Mouse (Mus musculus): Measurements from ENCODE around the gene Lbp. TPM values are rescaled to one million over a fixed set of nuclear protein-coding genes. Genes with fewer than 3 reads are reported as not detected.
A peak's percentile ranks its signal among the peaks of the same experiment; 100 is the strongest.

The Lbp gene
- total and polyA plus RNA-seq, 2 experiments from 2014 or later: 4.7 to 8.0 TPM

DNA sequence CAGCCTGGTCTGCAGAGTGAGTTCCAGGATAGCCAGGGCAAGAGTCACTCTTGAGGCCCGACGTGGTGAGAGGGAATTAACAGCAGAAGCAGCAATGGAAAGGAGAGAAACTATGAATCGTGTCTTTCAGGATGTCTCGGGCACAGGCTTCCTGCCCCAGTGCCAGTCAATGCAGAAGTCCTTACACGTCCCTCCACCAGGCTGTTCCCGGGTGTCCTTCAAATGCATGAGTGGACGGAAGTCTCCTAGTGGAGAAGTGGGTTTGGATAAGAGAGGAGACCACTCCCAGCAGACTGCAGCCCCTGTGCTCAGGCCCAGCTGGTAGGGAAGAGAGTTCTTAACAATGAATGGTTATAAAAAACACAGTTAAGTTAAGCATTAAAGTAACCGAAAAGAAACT, 62.0 kb downstream of the Lbp start:
- ATAC-seq (no peak), DNase-seq (no peak)
- no peak for TF ChIP-seq CTCF (IDR thresholded peaks at IDR 0.05; ENCODE audit: low read depth)
- Histone ChIP-seq H3K27me3 (ENCODE audit: insufficient read depth, low read length) (no peaks in the 10 kb centered on the region), H3K4me2 (ENCODE audit: low read depth) (no peak overlapping the region), H3K27ac (ENCODE audit: low read depth, low read length) (no peak overlapping the region), H3K36me3 (ENCODE audit: insufficient read depth) (no peaks in the 10 kb centered on the region), H3K4me3 (ENCODE audit: low read depth, low read length) (no peak overlapping the region), H3K9me3 (ENCODE audit: low read length) (no peaks in the 10 kb centered on the region), H3K9ac (no peak overlapping the region), H3K4me1 (ENCODE audit: insufficient read depth) (no peaks in the 10 kb centered on the region)
- WGBS: 91% methylated on average over 8 of the region's 8 CpGs

- ATAC-seq: no peak
- H3K36me3 ChIP-seq (ENCODE audit: insufficient read depth): no peaks in the 10 kb centered on the region
- no peaks in the 10 kb centered on the region for H3K9me3 ChIP-seq (ENCODE audit: low read length)
- no peak overlapping the region for H3K4me3 ChIP-seq (ENCODE audit: low read depth, low read length)
- no peak overlapping the region for H3K9ac ChIP-seq
- no peaks in the 10 kb centered on the region for H3K27me3 ChIP-seq (ENCODE audit: insufficient read depth, low read length)
- H3K4me1 ChIP-seq (ENCODE audit: insufficient read depth): no peaks in the 10 kb centered on the region
- WGBS: 89% methylated on average over 3 of the region's 3 CpGs
- no peak for TF ChIP-seq CTCF (IDR thresholded peaks at IDR 0.05; ENCODE audit: low read depth)
- no peak for DNase-seq
- no peak overlapping the region for H3K4me2 ChIP-seq (ENCODE audit: low read depth)
- H3K27ac ChIP-seq (ENCODE audit: low read depth, low read length): no peak overlapping the region
Measured at GRCm38 (mm10) chr2:158369474-158370172, 63.3 kb downstream of the Lbp start.

DNA sequence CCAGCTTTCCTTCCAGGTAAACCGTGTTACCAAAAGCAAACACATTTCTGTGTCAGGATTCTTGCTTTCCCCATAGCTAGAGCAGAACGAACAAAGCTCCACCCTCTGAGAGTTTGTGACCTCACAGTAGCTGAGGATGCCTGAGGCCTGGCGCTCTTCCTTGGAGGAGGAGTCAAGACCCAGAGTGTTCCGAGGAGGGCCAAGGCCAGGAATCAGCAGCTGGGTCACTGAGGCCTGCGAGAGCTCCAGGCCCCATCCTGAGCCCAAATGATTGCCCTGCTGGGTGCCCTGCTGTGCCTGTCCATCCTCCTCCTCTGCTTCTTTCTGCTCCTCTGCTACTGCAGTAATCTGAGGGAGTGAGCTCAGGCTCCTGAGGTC, 63.9 kb downstream of the Lbp start:
- DNase-seq (no peak), ATAC-seq (no peak)
- no peaks in the 10 kb centered on the region for H3K9me3 ChIP-seq (ENCODE audit: low read length)
- H3K27me3 ChIP-seq (ENCODE audit: insufficient read depth, low read length): no peaks in the 10 kb centered on the region
- no peaks in the 10 kb centered on the region for H3K36me3 ChIP-seq (ENCODE audit: insufficient read depth)
- no peaks in the 10 kb centered on the region for H3K4me1 ChIP-seq (ENCODE audit: insufficient read depth)
- H3K9ac ChIP-seq: no peak overlapping the region
- no peak overlapping the region for H3K27ac ChIP-seq (ENCODE audit: low read depth, low read length)
- 22% methylated on average over 5 of the region's 5 CpGs for WGBS
- TF ChIP-seq CTCF (IDR thresholded peaks at IDR 0.05; ENCODE audit: low read depth): no peak
- no peak overlapping the region for H3K4me2 ChIP-seq (ENCODE audit: low read depth)
- H3K4me3 ChIP-seq (ENCODE audit: low read depth, low read length): no peak overlapping the region

GRCm38 (mm10) chr2:158373061-158373460, 66.8 kb downstream of the Lbp start:
- DNase-seq (no peak), ATAC-seq (no peak)
- no peak for TF ChIP-seq CTCF (IDR thresholded peaks at IDR 0.05; ENCODE audit: low read depth)
- no peak overlapping the region for H3K27ac ChIP-seq (ENCODE audit: low read depth, low read length)
- H3K9ac ChIP-seq: no peak overlapping the region
- H3K4me2 ChIP-seq (ENCODE audit: low read depth): no peak overlapping the region
- H3K4me3 ChIP-seq (ENCODE audit: low read depth, low read length): no peak overlapping the region
- no peaks in the 10 kb centered on the region for H3K4me1 ChIP-seq (ENCODE audit: insufficient read depth)
- WGBS: 49% methylated on average over 5 of the region's 5 CpGs
- no peaks in the 10 kb centered on the region; the same call in 1 of the 2 replicates for H3K27me3 ChIP-seq (ENCODE audit: insufficient read depth, low read length)
- no peaks in the 10 kb centered on the region for H3K36me3 ChIP-seq (ENCODE audit: insufficient read depth)
- H3K9me3 ChIP-seq (ENCODE audit: low read length): no peaks in the 10 kb centered on the region

DNA sequence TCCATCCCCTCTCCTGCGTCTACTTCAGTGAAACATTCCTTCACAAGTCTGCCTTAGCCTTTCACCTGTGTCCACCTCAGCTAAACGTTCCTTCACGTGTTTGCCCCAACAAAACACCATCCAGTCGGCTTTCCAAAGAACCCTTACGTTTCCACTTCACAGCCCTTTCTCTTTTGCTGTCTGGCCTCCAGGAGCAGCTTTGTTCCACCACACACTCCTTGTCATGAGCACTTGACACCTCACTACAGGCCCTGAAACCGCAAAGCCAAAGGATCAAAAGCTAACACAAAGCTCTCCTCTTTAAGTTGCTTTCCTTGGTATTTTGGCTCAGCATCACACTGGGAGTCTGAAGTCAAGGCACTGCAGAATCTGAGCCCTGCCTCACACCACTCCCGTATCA, 67.2 kb downstream of the Lbp start:
- no peak for DNase-seq
- 60% methylated on average over 7 of the region's 7 CpGs for WGBS
- no peak for ATAC-seq
- Histone ChIP-seq H3K4me3 (ENCODE audit: low read depth, low read length) (no peak overlapping the region), H3K27ac (ENCODE audit: low read depth, low read length) (no peak overlapping the region), H3K9ac (no peak overlapping the region), H3K27me3 (ENCODE audit: insufficient read depth, low read length) (no peaks in the 10 kb centered on the region; the same call in 1 of the 2 replicates), H3K4me1 (ENCODE audit: insufficient read depth) (no peaks in the 10 kb centered on the region), H3K9me3 (ENCODE audit: low read length) (no peaks in the 10 kb centered on the region), H3K36me3 (ENCODE audit: insufficient read depth) (no peaks in the 10 kb centered on the region), H3K4me2 (ENCODE audit: low read depth) (no peak overlapping the region)
- no peak for TF ChIP-seq CTCF (IDR thresholded peaks at IDR 0.05; ENCODE audit: low read depth)

DNA sequence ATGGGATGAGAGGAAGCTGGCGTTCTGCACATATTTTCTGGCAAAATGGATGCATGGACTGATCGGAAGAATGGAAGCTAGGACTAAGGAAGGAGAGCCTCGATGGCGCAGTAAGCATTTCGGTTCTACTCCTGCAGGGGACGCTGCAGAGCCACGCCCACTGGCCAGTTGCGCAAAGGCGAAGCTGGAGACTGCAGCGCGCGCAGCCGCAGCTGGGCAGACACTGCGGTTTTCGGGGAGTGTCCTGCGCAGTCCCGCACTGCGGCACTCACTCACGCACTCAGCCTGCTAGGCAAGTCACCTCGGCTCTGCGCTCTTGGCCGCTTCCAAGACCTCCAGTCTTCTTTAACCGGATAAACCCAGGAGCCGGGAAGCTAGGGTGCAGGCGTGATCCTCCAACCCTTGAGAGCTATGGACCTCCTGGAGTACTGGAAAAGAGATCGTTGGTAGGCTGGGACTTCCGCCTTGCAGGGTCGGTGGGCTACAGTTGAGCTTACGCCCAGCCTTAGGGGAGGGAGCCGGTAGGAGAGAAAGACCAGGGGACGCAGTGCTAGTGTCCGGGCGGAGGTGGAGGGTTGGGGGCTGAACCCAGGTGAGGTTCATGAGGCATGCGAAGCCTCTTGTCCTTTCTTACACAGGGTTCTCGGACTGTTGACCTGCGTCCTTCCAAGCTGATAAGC, 69.3 kb downstream of the Lbp start, which contains the start of gene Snhg11:
Gene Snhg11, plus strand, starts transcription at position 196 of the 680 bp plus-strand sequence.
- ATAC-seq (peak; percentile 90), DNase-seq (peak; percentile 86)
- Histone ChIP-seq H3K4me1 (ENCODE audit: insufficient read depth) (no peaks in the 10 kb centered on the region), H3K9ac (peak within 1 kb of the TSS; percentile 68), H3K4me2 (ENCODE audit: low read depth) (peak within 1 kb of the TSS; percentile 49), H3K4me3 (ENCODE audit: low read depth, low read length) (peak within 1 kb of the TSS; percentile 48), H3K27me3 (ENCODE audit: insufficient read depth, low read length) (no peaks in the 10 kb centered on the region; the same call in 1 of the 2 replicates), H3K27ac (ENCODE audit: low read depth, low read length) (peak within 1 kb of the TSS; percentile 85), H3K36me3 (ENCODE audit: insufficient read depth) (no peaks in the 10 kb centered on the region), H3K9me3 (ENCODE audit: low read length) (no peaks in the 10 kb centered on the region)
- WGBS: 3% methylated on average over 36 of the region's 36 CpGs
- TF ChIP-seq CTCF (IDR thresholded peaks at IDR 0.05; ENCODE audit: low read depth): peak; percentile 76

DNA sequence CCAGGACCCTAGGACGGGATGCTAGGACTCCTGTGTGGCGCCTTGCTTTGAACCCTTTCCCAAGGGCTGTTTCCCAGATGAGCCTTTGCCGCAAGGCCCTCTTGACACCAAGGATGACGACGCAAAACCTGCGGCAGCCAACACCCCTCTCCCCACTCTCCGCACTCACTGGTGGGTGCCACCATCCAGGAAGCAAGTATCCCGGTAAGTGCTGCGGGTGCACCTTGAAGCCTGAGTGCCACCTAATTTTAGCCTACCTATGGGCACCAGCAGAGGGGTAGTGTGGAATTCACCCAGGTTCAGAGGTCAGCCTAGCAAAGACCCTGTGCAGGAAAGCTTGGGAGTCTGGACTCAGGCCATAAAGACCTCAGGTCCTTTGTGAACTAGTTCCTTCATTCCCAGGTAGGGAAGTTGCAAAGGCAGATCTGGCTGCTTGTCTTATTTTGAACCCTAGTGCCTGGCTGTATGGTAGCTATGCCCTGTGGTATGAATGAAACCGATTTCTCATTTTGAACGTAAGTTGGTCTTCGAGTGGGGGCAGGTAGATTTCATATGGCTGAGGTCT, 69.9 kb downstream of the Lbp start:
- no peaks in the 10 kb centered on the region for H3K4me1 ChIP-seq (ENCODE audit: insufficient read depth)
- peak; percentile 23; the same call in 1 of the 2 replicates for ATAC-seq
- peak; percentile 26 for DNase-seq
- H3K9me3 ChIP-seq (ENCODE audit: low read length): no peaks in the 10 kb centered on the region
- H3K27ac ChIP-seq (ENCODE audit: low read depth, low read length): peak overlapping the region; percentile 85
- peak overlapping the region; percentile 68 for H3K9ac ChIP-seq
- no peaks in the 10 kb centered on the region; the same call in 1 of the 2 replicates for H3K27me3 ChIP-seq (ENCODE audit: insufficient read depth, low read length)
- H3K36me3 ChIP-seq (ENCODE audit: insufficient read depth): no peaks in the 10 kb centered on the region
- 23% methylated on average over 12 of the region's 12 CpGs for WGBS
- peak overlapping the region; percentile 49 for H3K4me2 ChIP-seq (ENCODE audit: low read depth)
- H3K4me3 ChIP-seq (ENCODE audit: low read depth, low read length): peak overlapping the region; percentile 48
- TF ChIP-seq CTCF (IDR thresholded peaks at IDR 0.05; ENCODE audit: low read depth): no peak
